Mouse (Mus musculus): ENCODE results near the gene Jmjd8. TPM values are rescaled to one million over a fixed set of nuclear protein-coding genes. Genes with fewer than 3 reads are reported as not detected.

Jmjd8 gene
- polyA plus RNA-seq, 1 experiment from 2014 or later = 36.7 TPM

Small RNA genes lying within 50 kb of the gene (microRNA-seq; reads per million reads assigned to microRNA genes)
- gene Mir3082 = 1.0 reads per million
- gene Mir6966 = not detected

Other genes with a start within 250 kb of the Jmjd8 start
- 30.2 and 35.7 TPM in 2 replicates for gene Lmf1, start 249.8 kb upstream of the Jmjd8 start, polyA plus RNA-seq (2015; fragmentation: Nextera tagmentation; extraction: Ambion mirVana)
- 3.2 and 3.4 TPM in 2 replicates for gene Gng13, start 111.7 kb upstream of the Jmjd8 start, polyA plus RNA-seq (2015; fragmentation: Nextera tagmentation; extraction: Ambion mirVana)
- gene Chtf18, start 101.4 kb upstream of the Jmjd8 start, polyA plus RNA-seq (2015; fragmentation: Nextera tagmentation; extraction: Ambion mirVana) = 18.8 and 20.4 TPM in 2 replicates
- 13.3 and 13.7 TPM in 2 replicates for gene Rpusd1, start 101.2 kb upstream of the Jmjd8 start, polyA plus RNA-seq (2015; fragmentation: Nextera tagmentation; extraction: Ambion mirVana)
- not detected in 2 replicates for gene Mslnl, start 92.8 kb upstream of the Jmjd8 start, polyA plus RNA-seq (2015; fragmentation: Nextera tagmentation; extraction: Ambion mirVana)
- gene Msln, start 74.5 kb upstream of the Jmjd8 start, polyA plus RNA-seq (2015; fragmentation: Nextera tagmentation; extraction: Ambion mirVana) = 28.7 and 32.4 TPM in 2 replicates
- 27.1 and 30.6 TPM in 2 replicates for gene Narfl, start 55.1 kb upstream of the Jmjd8 start, polyA plus RNA-seq (2015; fragmentation: Nextera tagmentation; extraction: Ambion mirVana)
- 50.2 and 51.3 TPM in 2 replicates for gene Haghl, start 43.2 kb upstream of the Jmjd8 start, polyA plus RNA-seq (2015; fragmentation: Nextera tagmentation; extraction: Ambion mirVana)
- 0.09 and 0.17 TPM in 2 replicates for gene Ccdc78, start 42.3 kb upstream of the Jmjd8 start, polyA plus RNA-seq (2015; fragmentation: Nextera tagmentation; extraction: Ambion mirVana)
- gene Fam173a, start 36.0 kb upstream of the Jmjd8 start, polyA plus RNA-seq (2015; fragmentation: Nextera tagmentation; extraction: Ambion mirVana) = 62.2 and 69.9 TPM in 2 replicates
- 0.84 TPM in 1 of 2 replicates, not detected in the other for gene AC134908.4, start 33.2 kb upstream of the Jmjd8 start, polyA plus RNA-seq (2015; fragmentation: Nextera tagmentation; extraction: Ambion mirVana)
- gene Metrn, start 31.7 kb upstream of the Jmjd8 start, polyA plus RNA-seq (2015; fragmentation: Nextera tagmentation; extraction: Ambion mirVana) = 28.1 and 28.9 TPM in 2 replicates
- gene Fbxl16, start 19.8 kb upstream of the Jmjd8 start, polyA plus RNA-seq (2015; fragmentation: Nextera tagmentation; extraction: Ambion mirVana) = 1.0 and 1.1 TPM in 2 replicates
- gene Wdr24, start 5.2 kb upstream of the Jmjd8 start, polyA plus RNA-seq (2015; fragmentation: Nextera tagmentation; extraction: Ambion mirVana) = 14.2 and 15.1 TPM in 2 replicates
- gene Stub1, start 4.5 kb downstream of the Jmjd8 start, polyA plus RNA-seq (2015; fragmentation: Nextera tagmentation; extraction: Ambion mirVana) = 287 and 324 TPM in 2 replicates
- gene Rhbdl1, start 8.4 kb downstream of the Jmjd8 start, polyA plus RNA-seq (2015; fragmentation: Nextera tagmentation; extraction: Ambion mirVana) = 0.45 and 0.98 TPM in 2 replicates
- 2.3 and 2.4 TPM in 2 replicates for gene Gm20683, start 12.9 kb downstream of the Jmjd8 start, polyA plus RNA-seq (2015; fragmentation: Nextera tagmentation; extraction: Ambion mirVana)
- 18.3 and 22.1 TPM in 2 replicates for gene Rhot2, start 16.0 kb downstream of the Jmjd8 start, polyA plus RNA-seq (2015; fragmentation: Nextera tagmentation; extraction: Ambion mirVana)
- 12.3 and 15.1 TPM in 2 replicates for gene Wdr90, start 32.6 kb downstream of the Jmjd8 start, polyA plus RNA-seq (2015; fragmentation: Nextera tagmentation; extraction: Ambion mirVana)
- 159 and 173 TPM in 2 replicates for gene Mcrip2, start 39.9 kb downstream of the Jmjd8 start, polyA plus RNA-seq (2015; fragmentation: Nextera tagmentation; extraction: Ambion mirVana)
- 35.7 and 43.2 TPM in 2 replicates for gene Mettl26, start 46.2 kb downstream of the Jmjd8 start, polyA plus RNA-seq (2015; fragmentation: Nextera tagmentation; extraction: Ambion mirVana)
- gene Wfikkn1, start 52.0 kb downstream of the Jmjd8 start, polyA plus RNA-seq (2015; fragmentation: Nextera tagmentation; extraction: Ambion mirVana) = 0.23 and 0.38 TPM in 2 replicates
- 16.1 and 16.4 TPM in 2 replicates for gene Rab40c, start 90.9 kb downstream of the Jmjd8 start, polyA plus RNA-seq (2015; fragmentation: Nextera tagmentation; extraction: Ambion mirVana)
- gene Pigq, start 116.1 kb downstream of the Jmjd8 start, polyA plus RNA-seq (2015; fragmentation: Nextera tagmentation; extraction: Ambion mirVana) = 60.4 and 62.1 TPM in 2 replicates
- gene Nhlrc4, start 116.1 kb downstream of the Jmjd8 start, polyA plus RNA-seq (2015; fragmentation: Nextera tagmentation; extraction: Ambion mirVana) = 0.06 TPM in 1 of 2 replicates, not detected in the other
- 0.13 and 0.15 TPM in 2 replicates for gene A930017K11Rik, start 123.7 kb downstream of the Jmjd8 start, polyA plus RNA-seq (2015; fragmentation: Nextera tagmentation; extraction: Ambion mirVana)
- 9.3 and 10.6 TPM in 2 replicates for gene Capn15, start 156.9 kb downstream of the Jmjd8 start, polyA plus RNA-seq (2015; fragmentation: Nextera tagmentation; extraction: Ambion mirVana)
- gene Rab11fip3, start 240.7 kb downstream of the Jmjd8 start, polyA plus RNA-seq (2015; fragmentation: Nextera tagmentation; extraction: Ambion mirVana) = 11.0 and 12.3 TPM in 2 replicates